Mouse (Mus musculus): ENCODE data around the gene 4930415O20Rik. TPM values are rescaled to one million over a fixed set of nuclear protein-coding genes. Genes with fewer than 3 reads are reported as not detected.

The 4930415O20Rik gene
- polyA plus RNA-seq, 1 experiment = 0.09 TPM

DNA sequence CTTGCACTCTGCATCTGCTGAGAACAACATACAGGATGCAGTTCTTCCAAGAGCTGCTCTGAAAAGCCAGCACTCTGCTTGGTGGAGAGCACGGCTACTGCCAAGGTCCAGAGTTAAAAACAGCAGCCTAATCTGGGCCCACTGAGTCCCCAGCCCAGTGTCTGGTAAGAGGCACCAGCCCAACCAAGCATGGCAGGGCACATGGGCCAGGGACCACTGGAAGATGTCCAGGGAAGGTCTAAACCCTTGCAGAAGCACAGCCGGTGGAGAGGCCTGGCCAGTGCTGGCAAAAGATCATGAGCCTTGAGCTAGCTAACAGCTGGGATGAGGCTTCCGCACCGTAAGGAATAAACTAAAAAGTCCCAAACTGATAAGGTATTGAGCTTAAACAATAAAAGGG, 14.9 kb upstream of the 4930415O20Rik start:
- Histone ChIP-seq H3ac (ENCODE audit: control insufficient read depth, insufficient read length, low read depth) (no peak overlapping the region), H3K4me3 (ENCODE audit: insufficient read depth, poor library complexity, severe bottlenecking) (no peak overlapping the region), H3K79me2 (ENCODE audit: control insufficient read depth, insufficient read depth) (peaks cover 84% of the 10 kb centered on the region), H3K27me3 (ENCODE audit: control insufficient read depth, insufficient read depth, insufficient read length) (no peaks in the 10 kb centered on the region), H3K79me3 (ENCODE audit: low read depth) (peaks cover 39% of the 10 kb centered on the region), H3K36me3 (ENCODE audit: control insufficient read depth, insufficient read depth) (peaks cover 85% of the 10 kb centered on the region)
- no peak for TF ChIP-seq CEBPB (IDR thresholded peaks at IDR 0.05; ENCODE audit: low read depth)
- no peak for TF ChIP-seq MAX (IDR thresholded peaks at IDR 0.05)
- TF ChIP-seq MYOG (IDR thresholded peaks at IDR 0.05; ENCODE audit: control insufficient read depth, extremely low read depth, insufficient read length) = no peak
- no peak for TF ChIP-seq MYOD1 (IDR thresholded peaks at IDR 0.05; ENCODE audit: control insufficient read depth, insufficient read length, low read depth)

GRCm38 (mm10) chr15:98557186-98557585, 13.6 kb upstream of the 4930415O20Rik start:
- peaks cover 96% of the 10 kb centered on the region for H3K79me2 ChIP-seq (ENCODE audit: control insufficient read depth, insufficient read depth)
- no peak overlapping the region for H3K4me3 ChIP-seq (ENCODE audit: insufficient read depth, poor library complexity, severe bottlenecking)
- no peak for TF ChIP-seq MYOD1 (IDR thresholded peaks at IDR 0.05; ENCODE audit: control insufficient read depth, insufficient read length, low read depth)
- no peak for TF ChIP-seq MAX (IDR thresholded peaks at IDR 0.05)
- TF ChIP-seq CEBPB (IDR thresholded peaks at IDR 0.05; ENCODE audit: low read depth) = no peak
- TF ChIP-seq FOSL1 (IDR thresholded peaks at IDR 0.05; ENCODE audit: insufficient read depth, low read length, poor library complexity, severe bottlenecking) = no peak
- TF ChIP-seq MYOG (IDR thresholded peaks at IDR 0.05; ENCODE audit: control insufficient read depth, extremely low read depth, insufficient read length) = no peak
- TF ChIP-seq CTCF (IDR thresholded peaks at IDR 0.05; ENCODE audit: control insufficient read depth, insufficient read depth, insufficient read length) = no peak
- no peak for TF ChIP-seq USF1 (IDR thresholded peaks at IDR 0.05; ENCODE audit: low read depth)
- H3ac ChIP-seq (ENCODE audit: control insufficient read depth, insufficient read length, low read depth) = no peak overlapping the region
- peaks cover 51% of the 10 kb centered on the region for H3K79me3 ChIP-seq (ENCODE audit: low read depth)
- peaks cover 84% of the 10 kb centered on the region for H3K36me3 ChIP-seq (ENCODE audit: control insufficient read depth, insufficient read depth)
- H3K27me3 ChIP-seq (ENCODE audit: control insufficient read depth, insufficient read depth, insufficient read length) = no peaks in the 10 kb centered on the region

GRCm38 (mm10) chr15:98566973-98567277, 3.9 kb upstream of the 4930415O20Rik start:
- Histone ChIP-seq H3K4me3 (ENCODE audit: insufficient read depth, poor library complexity, severe bottlenecking) (peak overlapping the region; percentile 99), H3ac (ENCODE audit: control insufficient read depth, insufficient read length, low read depth) (peak overlapping the region; percentile 88), H3K27me3 (ENCODE audit: control insufficient read depth, insufficient read depth, insufficient read length) (no peaks in the 10 kb centered on the region), H3K36me3 (ENCODE audit: control insufficient read depth, insufficient read depth) (peaks cover 39% of the 10 kb centered on the region), H3K79me2 (ENCODE audit: control insufficient read depth, insufficient read depth) (peaks cover 80% of the 10 kb centered on the region), H3K79me3 (ENCODE audit: low read depth) (peaks cover 68% of the 10 kb centered on the region)
- no peak for TF ChIP-seq MYOG (IDR thresholded peaks at IDR 0.05; ENCODE audit: control insufficient read depth, extremely low read depth, insufficient read length)
- TF ChIP-seq MAX (IDR thresholded peaks at IDR 0.05) = no peak
- TF ChIP-seq USF1 (IDR thresholded peaks at IDR 0.05; ENCODE audit: low read depth) = no peak
- TF ChIP-seq MYOD1 (IDR thresholded peaks at IDR 0.05; ENCODE audit: control insufficient read depth, insufficient read length, low read depth) = no peak
- no peak for TF ChIP-seq CTCF (IDR thresholded peaks at IDR 0.05; ENCODE audit: control insufficient read depth, insufficient read depth, insufficient read length)
- no peak for TF ChIP-seq CEBPB (IDR thresholded peaks at IDR 0.05; ENCODE audit: low read depth)

- Histone ChIP-seq H3K36me3 (ENCODE audit: control insufficient read depth, insufficient read depth) (peaks cover 34% of the 10 kb centered on the region), H3K79me3 (ENCODE audit: low read depth) (peaks cover 63% of the 10 kb centered on the region), H3K4me3 (ENCODE audit: insufficient read depth, poor library complexity, severe bottlenecking) (peak overlapping the region; percentile 99), H3ac (ENCODE audit: control insufficient read depth, insufficient read length, low read depth) (peak overlapping the region; percentile 88), H3K27me3 (ENCODE audit: control insufficient read depth, insufficient read depth, insufficient read length) (no peaks in the 10 kb centered on the region), H3K79me2 (ENCODE audit: control insufficient read depth, insufficient read depth) (peaks cover 74% of the 10 kb centered on the region)
- TF ChIP-seq USF1 (IDR thresholded peaks at IDR 0.05; ENCODE audit: low read depth) (peak; percentile 92), MYOG (IDR thresholded peaks at IDR 0.05; ENCODE audit: control insufficient read depth, extremely low read depth, insufficient read length) (no peak), CEBPB (IDR thresholded peaks at IDR 0.05; ENCODE audit: low read depth) (peak; percentile 58), MAX (IDR thresholded peaks at IDR 0.05) (peak; percentile 81)
These were observed 3.3 kb upstream of the 4930415O20Rik start for GRCm38 (mm10) chr15:98567278-98568134.

GRCm38 (mm10) chr15:98568256-98569033, 2.4 kb upstream of the 4930415O20Rik start:
- Histone ChIP-seq H3K79me3 (ENCODE audit: low read depth) (peaks cover 55% of the 10 kb centered on the region), H3K36me3 (ENCODE audit: control insufficient read depth, insufficient read depth) (peaks cover 24% of the 10 kb centered on the region), H3ac (ENCODE audit: control insufficient read depth, insufficient read length, low read depth) (peak overlapping the region; percentile 86), H3K4me3 (ENCODE audit: insufficient read depth, poor library complexity, severe bottlenecking) (peak overlapping the region; percentile 99), H3K27me3 (ENCODE audit: control insufficient read depth, insufficient read depth, insufficient read length) (no peaks in the 10 kb centered on the region), H3K79me2 (ENCODE audit: control insufficient read depth, insufficient read depth) (peaks cover 65% of the 10 kb centered on the region)
- TF ChIP-seq USF1 (IDR thresholded peaks at IDR 0.05; ENCODE audit: low read depth) (no peak), FOSL1 (IDR thresholded peaks at IDR 0.05; ENCODE audit: insufficient read depth, low read length, poor library complexity, severe bottlenecking) (no peak), MYOD1 (IDR thresholded peaks at IDR 0.05; ENCODE audit: control insufficient read depth, insufficient read length, low read depth) (no peak)

DNA sequence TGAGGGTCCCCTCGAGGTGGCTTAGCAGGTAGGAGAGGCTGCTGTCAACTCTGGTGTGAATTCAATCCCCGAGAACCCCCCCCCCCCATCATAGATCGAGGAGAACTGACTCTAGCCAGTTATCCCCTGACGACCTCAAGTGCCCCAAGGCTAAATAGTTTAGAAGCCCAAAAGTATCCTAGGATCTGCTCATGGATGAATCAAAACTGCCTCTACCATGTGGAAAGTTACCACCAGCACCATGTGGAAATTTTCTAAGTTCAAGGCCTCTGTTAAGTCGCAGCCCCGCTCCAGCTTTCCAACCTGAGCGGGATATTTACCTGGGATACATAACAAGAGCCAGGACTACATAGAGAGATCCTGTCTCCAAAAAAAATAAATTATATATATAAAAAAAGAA, 1.6 kb upstream of the 4930415O20Rik start:
- no peak overlapping the region for H3ac ChIP-seq (ENCODE audit: control insufficient read depth, insufficient read length, low read depth)
- peaks cover 47% of the 10 kb centered on the region for H3K79me3 ChIP-seq (ENCODE audit: low read depth)
- peaks cover 18% of the 10 kb centered on the region for H3K36me3 ChIP-seq (ENCODE audit: control insufficient read depth, insufficient read depth)
- peaks cover 57% of the 10 kb centered on the region for H3K79me2 ChIP-seq (ENCODE audit: control insufficient read depth, insufficient read depth)
- H3K4me3 ChIP-seq (ENCODE audit: insufficient read depth, poor library complexity, severe bottlenecking) = peak overlapping the region; percentile 99
- TF ChIP-seq USF1 (IDR thresholded peaks at IDR 0.05; ENCODE audit: low read depth) (no peak), MAX (IDR thresholded peaks at IDR 0.05) (no peak), CEBPB (IDR thresholded peaks at IDR 0.05; ENCODE audit: low read depth) (no peak), CTCF (IDR thresholded peaks at IDR 0.05; ENCODE audit: control insufficient read depth, insufficient read depth, insufficient read length) (no peak), MYOG (IDR thresholded peaks at IDR 0.05; ENCODE audit: control insufficient read depth, extremely low read depth, insufficient read length) (no peak), MYOD1 (IDR thresholded peaks at IDR 0.05; ENCODE audit: control insufficient read depth, insufficient read length, low read depth) (no peak), FOSL1 (IDR thresholded peaks at IDR 0.05; ENCODE audit: insufficient read depth, low read length, poor library complexity, severe bottlenecking) (no peak)
- H3K27me3 ChIP-seq (ENCODE audit: control insufficient read depth, insufficient read depth, insufficient read length) = no peaks in the 10 kb centered on the region

Data from C2C12 (cell line).